Mouse (Mus musculus) CH12.LX (cell line): Measurements from ENCODE around the gene Lsm3. TPM values are rescaled to one million over a fixed set of nuclear protein-coding genes. Genes with fewer than 3 reads are reported as not detected.
A peak's percentile ranks its signal among the peaks of the same experiment; 100 is the strongest.

Experiments
- DNase-seq: peaks from one replicate; pipeline ENCODE4 v3.0.0-alpha.2; 2013; ENCODE audit errors: extremely low read depth
- H3K27ac ChIP-seq: 2 replicates; pipeline ENCODE4 v1.5.1; 2012; ENCODE audit warnings: low read depth, mild to moderate bottlenecking, control low read depth, moderate library complexity; ENCODE audit not compliant: insufficient read depth
- H3K27me3 ChIP-seq: replicated peaks from 2 replicates; pipeline ENCODE3; 2012; ENCODE audit warnings: inconsistent platforms
- H3K36me3 ChIP-seq, 2 experiments: replicated peaks in 1 of 2; 2 replicates each; pipeline versions ENCODE3 to v1.6.1; 2012; ENCODE audit warnings: inconsistent platforms in 1 of 2, low read length in 1 of 2, mild to moderate bottlenecking in 1 of 2, mixed read lengths in 1 of 2, moderate library complexity in 1 of 2; ENCODE audit not compliant: control insufficient read depth in 1 of 2, insufficient read depth in 1 of 2
- H3K4me1 ChIP-seq, 2 experiments: 2 replicates each; pipeline ENCODE4 v1.6.1; 2012; ENCODE audit warnings: inconsistent platforms in 1 of 2, moderate library complexity in 1 of 2; ENCODE audit not compliant: insufficient read depth in 2 of 2, control insufficient read depth in 1 of 2
- H3K4me2 ChIP-seq: 2 replicates; pipeline ENCODE4 v1.6.1; 2012; ENCODE audit warnings: low read depth, mild to moderate bottlenecking, control low read depth; ENCODE audit not compliant: poor library complexity, insufficient read depth, severe bottlenecking
- H3K4me3 ChIP-seq, 3 experiments: fragments of 150-350 bp in 1 of 3; sonication (generic) in 1 of 3; replicated peaks in 1 of 3; 2 replicates each; pipeline versions ENCODE3 to v1.5.1; 2011 to 2012; ENCODE audit warnings: low read depth in 2 of 3, low read length in 2 of 3, mild to moderate bottlenecking in 2 of 3, moderate library complexity in 2 of 3, control low read depth in 1 of 3, improper control_type of control experiment in 1 of 3, inconsistent platforms in 1 of 3, mixed read lengths in 1 of 3; ENCODE audit not compliant: poor library complexity in 1 of 3
- H3K79me2 ChIP-seq: replicated peaks from 2 replicates; pipeline ENCODE4 v1.6.1; 2012; ENCODE audit warnings: mild to moderate bottlenecking, moderate library complexity; ENCODE audit not compliant: control insufficient read depth, poor library complexity, insufficient read depth, severe bottlenecking; ENCODE audit errors: extremely low read depth
- H3K9ac ChIP-seq: 2 replicates; pipeline ENCODE4 v1.6.1; 2012; ENCODE audit warnings: low read depth, mild to moderate bottlenecking, control low read depth, moderate library complexity; ENCODE audit not compliant: insufficient read depth
- H3K9me3 ChIP-seq: replicated peaks from 2 replicates; pipeline ENCODE3; 2012; ENCODE audit warnings: low read length, inconsistent platforms, mixed read lengths
- BHLHE40 ChIP-seq: IDR thresholded peaks from 2 replicates; pipeline ENCODE4 v1.6.1; 2011; ENCODE audit warnings: mild to moderate bottlenecking, low read depth, low read length, improper control_type of control experiment
- CTCF ChIP-seq, 2 experiments: IDR thresholded peaks in 1 of 2; conservative IDR thresholded peaks in 1 of 2; 2 replicates each; pipeline ENCODE4 v1.5.1; 2011 to 2012; ENCODE audit warnings: low read depth in 2 of 2, low read length in 2 of 2, improper control_type of control experiment in 1 of 2, inconsistent platforms in 1 of 2, mild to moderate bottlenecking in 1 of 2, moderate library complexity in 1 of 2
- E2F4 ChIP-seq: IDR thresholded peaks from 2 replicates; pipeline ENCODE4 v1.6.1; 2011; ENCODE audit warnings: low read depth, low read length, improper control_type of control experiment; ENCODE audit not compliant: insufficient replicate concordance
- ELF1 ChIP-seq: IDR thresholded peaks from 2 replicates; pipeline ENCODE4 v1.6.1; 2014; ENCODE audit warnings: low read depth, mild to moderate bottlenecking, inconsistent platforms, low read length, improper control_type of control experiment
- EP300 ChIP-seq: IDR thresholded peaks from 2 replicates; pipeline ENCODE4 v1.6.1; 2011; ENCODE audit warnings: low read length, improper control_type of control experiment
- GABPA ChIP-seq: IDR thresholded peaks from 2 replicates; pipeline ENCODE4 v1.6.1; 2012; ENCODE audit warnings: low read depth, low read length, improper control_type of control experiment, inconsistent platforms; ENCODE audit not compliant: insufficient replicate concordance
- IRF4 ChIP-seq: IDR thresholded peaks from 2 replicates; pipeline ENCODE4 v1.6.1; 2014; ENCODE audit warnings: low read depth, mild to moderate bottlenecking, inconsistent platforms, low read length, improper control_type of control experiment
- MAFK ChIP-seq: IDR thresholded peaks from 2 replicates; pipeline ENCODE4 v1.6.1; 2011; ENCODE audit warnings: low read length, improper control_type of control experiment; ENCODE audit not compliant: insufficient replicate concordance
- MAX ChIP-seq: IDR thresholded peaks from 2 replicates; pipeline ENCODE4 v1.6.1; 2011; ENCODE audit warnings: low read length, improper control_type of control experiment
- MEF2A ChIP-seq: IDR thresholded peaks from 2 replicates; pipeline ENCODE4 v1.6.1; 2014; ENCODE audit warnings: low read depth, mild to moderate bottlenecking, inconsistent platforms, low read length, improper control_type of control experiment, borderline replicate concordance
- NELFE ChIP-seq: IDR thresholded peaks from 2 replicates; pipeline ENCODE4 v1.6.1; 2011; ENCODE audit warnings: low read depth, low read length, improper control_type of control experiment
- PAX5 ChIP-seq: IDR thresholded peaks from 2 replicates; pipeline ENCODE4 v1.6.1; 2012; ENCODE audit warnings: low read length, inconsistent platforms, mixed read lengths
- POLR2A ChIP-seq: IDR thresholded peaks from 2 replicates; pipeline ENCODE4 v1.6.1; 2011; ENCODE audit warnings: low read depth, mild to moderate bottlenecking, improper control_type of control experiment, low read length
- POLR2AphosphoS2 ChIP-seq: IDR thresholded peaks from 2 replicates; pipeline ENCODE4 v1.6.1; 2011; ENCODE audit warnings: low read depth, low read length, improper control_type of control experiment
- RAD21 ChIP-seq: IDR thresholded peaks from 2 replicates; pipeline ENCODE4 v1.6.1; 2011; ENCODE audit warnings: low read depth, mild to moderate bottlenecking, low read length, improper control_type of control experiment, moderate library complexity
- RCOR1 ChIP-seq: conservative IDR thresholded peaks from 2 replicates; pipeline ENCODE4 v1.6.1; 2012; ENCODE audit warnings: low read depth, mild to moderate bottlenecking, inconsistent platforms, low read length, improper control_type of control experiment
- SMC3 ChIP-seq: IDR thresholded peaks from 2 replicates; pipeline ENCODE4 v1.6.1; 2011; ENCODE audit warnings: low read depth, low read length, improper control_type of control experiment
- TBP ChIP-seq: conservative IDR thresholded peaks from 2 replicates; pipeline ENCODE4 v1.6.1; 2011; ENCODE audit warnings: low read depth, low read length, improper control_type of control experiment
- UBTF ChIP-seq: IDR thresholded peaks from 2 replicates; pipeline ENCODE4 v1.6.1; 2012; ENCODE audit warnings: low read depth, mild to moderate bottlenecking, inconsistent platforms, low read length, improper control_type of control experiment, moderate library complexity
- ZC3H11A ChIP-seq: IDR thresholded peaks from 2 replicates; pipeline ENCODE4 v1.6.1; 2012; ENCODE audit warnings: low read depth, mild to moderate bottlenecking, inconsistent platforms, low read length, improper control_type of control experiment
- ZMIZ1 ChIP-seq: IDR thresholded peaks from 2 replicates; pipeline ENCODE4 v1.6.1; 2012; ENCODE audit warnings: low read depth, mild to moderate bottlenecking, inconsistent platforms, low read length, improper control_type of control experiment
- ZNF384 ChIP-seq: IDR thresholded peaks from 2 replicates; pipeline ENCODE4 v1.6.1; 2012; ENCODE audit warnings: low read depth, low read length, improper control_type of control experiment, inconsistent platforms
- dilution Hi-C: fragments of 300-500 bp; cut with MboI; formaldehyde crosslinking; loops from 2 replicates; pipeline ENCODE4 v1.14.3; 2020; ENCODE audit warnings: low sequenced_read_pairs; ENCODE audit not compliant: extremely low pct_unique_long_range_greater_than_20kb, extremely low pct_ligation_motif_present
- in situ Hi-C: fragments of 300-500 bp; cut with MboI; formaldehyde crosslinking; loops from 3 replicates; pipeline ENCODE4 v1.14.3; 2019; ENCODE audit warnings: low sequenced_read_pairs, low pct_ligation_motif_present, low pct_unique_long_range_greater_than_20kb, mixed read lengths
- polyA plus RNA-seq: library from polyadenylated mRNA; unstranded; fragments of >175 nt; gene quantifications from 2 replicates; pipeline ENCODE4 v1.2.1, GENCODE M21; 2012; ENCODE audit warnings: low read depth; ENCODE audit not compliant: insufficient read length
- total RNA-seq, 2 experiments: library from RNA; depleted of rRNA; stranded (reverse); fragments of 300-350 nt in 1 of 2; fragments of >200 nt in 1 of 2; gene quantifications; 2 replicates each; pipeline ENCODE4 v1.2.3; 2012 to 2014

Gene Lsm3
- total and polyA plus RNA-seq, 3 experiments, result 148 to 526 (median 258) TPM

DNA sequence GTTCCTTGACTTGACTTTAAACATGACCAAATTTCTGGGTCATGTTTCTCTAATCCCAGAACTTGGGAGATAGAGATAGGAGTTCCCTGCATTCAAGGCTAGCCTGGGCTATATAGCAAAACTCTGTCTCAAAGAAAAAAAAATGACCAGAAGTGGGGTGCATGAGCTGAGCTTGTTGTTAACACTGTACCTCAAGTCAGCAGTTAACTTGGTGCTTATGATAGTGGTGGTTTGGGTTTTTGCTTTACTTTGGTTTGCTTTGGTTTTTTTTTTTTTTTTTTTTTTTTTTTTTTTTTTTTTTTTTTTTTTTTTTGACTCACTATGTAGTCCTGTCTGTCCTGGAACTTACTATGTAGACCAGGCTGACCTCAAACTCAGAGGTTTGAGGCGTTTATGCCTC lies 31.6 kb downstream of the Lsm3 start:
- no peak overlapping the region for H3K4me2 ChIP-seq
- in situ Hi-C loops (loop anchor here (25.0 kb wide), 1 partner anchor 515 kb away; no protein-coding TSS in a partner anchor), dilution Hi-C loops (no loop called here)
- TF ChIP-seq MAX, result no peak
- peak; percentile 26; the same call in 1 of the 2 replicates for TF ChIP-seq ZNF384
- H3K9me3 ChIP-seq, result no peaks in the 10 kb centered on the region
- H3K4me3 ChIP-seq, result no peak overlapping the region
- H3K36me3 ChIP-seq, result no peaks in the 10 kb centered on the region
- H3K79me2 ChIP-seq, result no peaks in the 10 kb centered on the region
- H3K27me3 ChIP-seq, result peaks cover 54% of the 10 kb centered on the region
- H3K4me1 ChIP-seq, result no peaks in the 10 kb centered on the region
- no peak overlapping the region for H3K9ac ChIP-seq
- no peak for DNase-seq
- H3K27ac ChIP-seq, result no peak overlapping the region

DNA sequence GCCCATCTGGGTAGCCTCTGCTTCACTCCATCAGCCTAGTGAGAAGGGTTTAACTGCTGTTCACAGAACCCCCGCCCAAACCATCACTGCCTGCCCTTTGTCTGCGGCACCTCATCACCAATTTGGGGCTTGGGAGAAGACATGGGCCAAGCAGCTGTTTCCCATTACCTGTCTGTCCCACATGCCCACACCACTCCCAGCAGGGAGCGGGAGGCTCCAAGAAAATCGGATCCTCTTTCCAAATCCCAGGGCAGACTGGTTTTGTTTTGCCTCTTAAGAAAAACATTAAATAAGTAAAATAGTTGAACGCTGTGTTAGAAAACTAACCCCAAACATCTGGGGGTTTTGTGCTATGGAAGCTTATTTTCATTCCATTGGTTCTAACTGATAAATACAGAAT lies 33.9 kb downstream of the Lsm3 start:
- no peak for DNase-seq
- H3K4me1 ChIP-seq, result no peaks in the 10 kb centered on the region
- dilution Hi-C loops, result no loop called here

DNA sequence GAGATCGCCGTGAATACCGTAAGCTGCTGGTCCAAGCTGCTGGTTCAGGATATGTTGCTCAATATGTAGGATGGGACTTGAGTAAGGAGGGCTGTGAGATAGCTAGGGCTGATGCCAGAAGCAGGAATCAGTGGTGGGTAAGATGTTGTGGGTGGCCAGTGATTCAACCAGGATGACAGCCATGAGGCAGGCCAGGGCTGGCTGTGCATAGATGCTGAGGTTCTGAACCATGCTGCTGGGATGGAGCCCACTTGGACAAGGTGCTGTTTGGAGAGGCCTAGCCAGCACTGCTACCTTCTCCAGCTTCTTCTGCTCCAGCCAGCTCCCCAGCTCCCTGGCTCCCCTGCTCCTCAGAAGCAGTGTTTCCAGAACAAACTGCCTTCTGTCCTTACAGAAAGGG lies 35.9 kb downstream of the Lsm3 start:
- H3K79me2 ChIP-seq, result no peaks in the 10 kb centered on the region
- H3K4me1 ChIP-seq, result no peaks in the 10 kb centered on the region
- dilution Hi-C loops, result no loop called here
- no peak overlapping the region for H3K9ac ChIP-seq
- H3K9me3 ChIP-seq, result peaks cover 2% of the 10 kb centered on the region
- H3K4me2 ChIP-seq, result no peak overlapping the region
- H3K4me3 ChIP-seq, result no peak overlapping the region
- H3K27me3 ChIP-seq, result peaks cover 48% of the 10 kb centered on the region
- DNase-seq, result no peak
- H3K27ac ChIP-seq, result no peak overlapping the region
- in situ Hi-C loops, result no loop called here
- TF ChIP-seq TBP, result no peak
- TF ChIP-seq RCOR1, result no peak
- no peak for TF ChIP-seq ZNF384
- no peak for TF ChIP-seq UBTF
- no peak for TF ChIP-seq PAX5
- TF ChIP-seq ELF1, result no peak
- no peak for TF ChIP-seq E2F4
- no peak for TF ChIP-seq NELFE
- no peak for TF ChIP-seq MEF2A
- no peak for TF ChIP-seq GABPA
- TF ChIP-seq MAFK, result no peak
- TF ChIP-seq ZMIZ1, result no peak
- no peak for TF ChIP-seq POLR2AphosphoS2
- TF ChIP-seq ZC3H11A, result no peak
- no peak for TF ChIP-seq POLR2A
- TF ChIP-seq RAD21, result no peak
- TF ChIP-seq, all 38 proteins: peak for 0
- H3K36me3 ChIP-seq, result no peaks in the 10 kb centered on the region

More for the DNA sequence above, 33.9 kb downstream of the Lsm3 start:
- Histone ChIP-seq H3K36me3 (no peaks in the 10 kb centered on the region), H3K4me2 (no peak overlapping the region), H3K9me3 (no peaks in the 10 kb centered on the region), H3K79me2 (no peaks in the 10 kb centered on the region), H3K27ac (no peak overlapping the region), H3K9ac (no peak overlapping the region), H3K4me3 (no peak overlapping the region), H3K27me3 (peaks cover 58% of the 10 kb centered on the region)
- in situ Hi-C loops, result loop anchor here (25.0 kb wide), 1 partner anchor 513 kb away; no protein-coding TSS in a partner anchor
- TF ChIP-seq ZMIZ1, result no peak
- TF ChIP-seq MEF2A, result no peak
- no peak for TF ChIP-seq BHLHE40
- no peak for TF ChIP-seq MAX
- no peak for TF ChIP-seq CTCF (conservative IDR thresholded peaks at IDR 0.05 in 1 of 2, IDR thresholded peaks at IDR 0.05 in 1 of 2; ENCODE audit: low read depth in 2 of 2, low read length in 2 of 2)
- no peak for TF ChIP-seq UBTF
- TF ChIP-seq SMC3, result no peak
- TF ChIP-seq ELF1, result no peak
- no peak for TF ChIP-seq EP300
- TF ChIP-seq ZNF384, result no peak
- TF ChIP-seq IRF4, result no peak
